Mouse (Mus musculus): ENCODE measurements around the gene Mfap3l.

GRCm38 (mm10) chr8:60632250-60632932, at the start of gene Mfap3l:
- TF ChIP-seq CTCF (IDR thresholded peaks at IDR 0.05; ENCODE audit: extremely low read depth, insufficient read depth, insufficient read length, insufficient replicate concordance): no peak
- TF ChIP-seq POLR2A (IDR thresholded peaks at IDR 0.05; ENCODE audit: low read depth, low read length): no peak
